In genomic region chr1:82289116-82289989, GRCm38 (mm10) we compare ENCODE assay signal across 8 mouse cellular contexts. TPM values are rescaled to one million over a fixed set of nuclear protein-coding genes. Genes with fewer than 3 reads are reported as not detected.
A peak's percentile ranks its signal among the peaks of the same experiment; 100 is the strongest.
DNase-seq lines count a peak whose midpoint lies in the region; ATAC-seq and TF ChIP-seq lines count a peak whose summit lies in the region.

No protein-coding gene starts in this region.

- ATAC-seq in forebrain, embryonic 12.5 days (ENCODE audit: low FRiP score): no peak
- ATAC-seq in liver, embryonic 13.5 days (ENCODE audit: low read depth): no peak

- peak; percentile 18 for DNase-seq in layer of hippocampus, adult 9-11 months
- DNase-seq in layer of hippocampus, adult 11-12 months (ENCODE audit: low spot score): no peak
- no peak for DNase-seq in hindbrain, embryonic 10.5 days (ENCODE audit: low spot score)
- DNase-seq in liver, embryonic 13.5 days: no peak
- DNase-seq in right cerebral cortex, postnatal 25 days: peak; percentile 6
- DNase-seq in spleen, postnatal 4 days (ENCODE audit: low spot score in 2 of 2): no peak

- 0 out of 2 replicates have a peak overlapping the region, but pooled peaks have one; percentile 0 for H3K27ac ChIP-seq in bone marrow, adult 2 months (ENCODE audit: control insufficient read depth, insufficient read depth, low read depth, low read length, poor library complexity)
- H3K27ac ChIP-seq in forebrain, embryonic 12.5 days: peak overlapping the region; percentile 98
- peak overlapping the region; percentile 95 for H3K27ac ChIP-seq in hindbrain, embryonic 10.5 days
- H3K27ac ChIP-seq in liver, embryonic 13.5 days: no peak overlapping the region

- peak overlapping the region; percentile 89 for H3K9ac ChIP-seq in forebrain, embryonic 12.5 days
- peak overlapping the region; percentile 53 for H3K9ac ChIP-seq in liver, embryonic 13.5 days

- H3K4me3 ChIP-seq in bone marrow, adult 2 months (replicated peaks; ENCODE audit: control insufficient read depth, low read depth, low read length): peak overlapping the region; percentile 12
- H3K4me3 ChIP-seq in forebrain, embryonic 12.5 days (replicated peaks): peak overlapping the region; percentile 64
- peak overlapping the region; percentile 79 for H3K4me3 ChIP-seq in hindbrain, embryonic 10.5 days
- H3K4me3 ChIP-seq in liver, embryonic 13.5 days (replicated peaks): peak overlapping the region; percentile 57

- no peaks in the 10 kb centered on the region for H3K9me3 ChIP-seq in forebrain, embryonic 12.5 days
- H3K9me3 ChIP-seq in hindbrain, embryonic 10.5 days: peaks cover 15% of the 10 kb centered on the region; the same call in 1 of the 2 replicates
- H3K9me3 ChIP-seq in liver, embryonic 13.5 days (replicated peaks): no peaks in the 10 kb centered on the region

- TF ChIP-seq POLR2A in bone marrow, adult 2 months (IDR thresholded peaks at IDR 0.05; ENCODE audit: borderline replicate concordance, control insufficient read depth, low read depth, low read length): no peak

- 0 out of 2 replicates have a peak, but pooled peaks cover 5% of the 10 kb centered on the region for H3K27me3 ChIP-seq in forebrain, embryonic 12.5 days
- peaks cover 16% of the 10 kb centered on the region; the same call in 1 of the 2 replicates for H3K27me3 ChIP-seq in hindbrain, embryonic 10.5 days (ENCODE audit: insufficient read depth, poor library complexity, severe bottlenecking)
- H3K27me3 ChIP-seq in liver, embryonic 13.5 days: peaks cover 91% of the 10 kb centered on the region

- TF ChIP-seq CTCF in bone marrow, adult 2 months (IDR thresholded peaks at IDR 0.05; ENCODE audit: control insufficient read depth, insufficient read depth, low read length): no peak

- H3K4me2 ChIP-seq in forebrain, embryonic 12.5 days: peak overlapping the region; percentile 85
- peak overlapping the region; percentile 61 for H3K4me2 ChIP-seq in liver, embryonic 13.5 days

- H3K36me3 ChIP-seq in forebrain, embryonic 12.5 days (replicated peaks): peaks cover 19% of the 10 kb centered on the region
- H3K36me3 ChIP-seq in hindbrain, embryonic 10.5 days: peaks cover 30% of the 10 kb centered on the region
- peaks cover 16% of the 10 kb centered on the region for H3K36me3 ChIP-seq in liver, embryonic 13.5 days

- 66% methylated on average over 35 of the region's 35 CpGs for WGBS in bone marrow, adult 2 months
- WGBS in forebrain, embryonic 12.5 days: 75% methylated on average over 35 of the region's 35 CpGs
- 68% methylated on average over 35 of the region's 35 CpGs for WGBS in hindbrain, embryonic 10.5 days
- WGBS in liver, embryonic 13.5 days (ENCODE audit: insufficient replicate concordance): 58% methylated on average over 35 of the region's 35 CpGs

- H3K4me1 ChIP-seq in bone marrow, adult 2 months (ENCODE audit: control insufficient read depth, insufficient read depth, low read length): no peaks in the 10 kb centered on the region
- peaks cover 63% of the 10 kb centered on the region for H3K4me1 ChIP-seq in forebrain, embryonic 12.5 days
- H3K4me1 ChIP-seq in hindbrain, embryonic 10.5 days (replicated peaks): peaks cover 79% of the 10 kb centered on the region
- peaks cover 20% of the 10 kb centered on the region for H3K4me1 ChIP-seq in liver, embryonic 13.5 days (replicated peaks)

RNA-seq across cellular contexts. Expression of gene Irs1, which starts 1.9 kb away (rescaled TPM):
- polyA plus RNA-seq in bone marrow, adult 2 months (2011; ENCODE audit: insufficient read depth, insufficient read length, low replicate concordance, missing spikeins): 1.7 and 1.9 TPM in 2 replicates
- polyA plus RNA-seq in forebrain, embryonic 12.5 days (2016; fragmentation: Nextera tagmentation; extraction: Ambion mirVana): 17.8 and 18.3 TPM in 2 replicates
- polyA plus RNA-seq in hindbrain, embryonic 10.5 days (2016; fragmentation: Nextera tagmentation; extraction: Ambion mirVana): 8.3 and 9.3 TPM in 2 replicates
- polyA plus RNA-seq in liver, embryonic 13.5 days (2015; fragmentation: Nextera tagmentation; extraction: Ambion mirVana): 0.75 and 0.96 TPM in 2 replicates

RNA-seq across cellular contexts. Expression of gene Rhbdd1, which starts 26.9 kb away (rescaled TPM):
- 2.7 and 4.6 TPM in 2 replicates for polyA plus RNA-seq in bone marrow, adult 2 months (2011; ENCODE audit: insufficient read depth, insufficient read length, low replicate concordance, missing spikeins)
- 8.9 and 10.4 TPM in 2 replicates for polyA plus RNA-seq in forebrain, embryonic 12.5 days (2016; fragmentation: Nextera tagmentation; extraction: Ambion mirVana)
- polyA plus RNA-seq in hindbrain, embryonic 10.5 days (2016; fragmentation: Nextera tagmentation; extraction: Ambion mirVana): 9.0 and 9.7 TPM in 2 replicates
- 8.6 and 10.3 TPM in 2 replicates for polyA plus RNA-seq in liver, embryonic 13.5 days (2015; fragmentation: Nextera tagmentation; extraction: Ambion mirVana)

RNA-seq across cellular contexts. Expression of gene Gm9747, which starts 56.4 kb away (rescaled TPM):
- not detected in 2 replicates for polyA plus RNA-seq in bone marrow, adult 2 months (2011; ENCODE audit: insufficient read depth, insufficient read length, low replicate concordance, missing spikeins)
- polyA plus RNA-seq in forebrain, embryonic 12.5 days (2016; fragmentation: Nextera tagmentation; extraction: Ambion mirVana): 37.0 and 38.2 TPM in 2 replicates
- polyA plus RNA-seq in hindbrain, embryonic 10.5 days (2016; fragmentation: Nextera tagmentation; extraction: Ambion mirVana): 23.3 and 25.1 TPM in 2 replicates
- 2.6 and 3.3 TPM in 2 replicates for polyA plus RNA-seq in liver, embryonic 13.5 days (2015; fragmentation: Nextera tagmentation; extraction: Ambion mirVana)

Comparison
In these comparisons a context has a peak if more than half of its experiments do, and no peak if none do; other contexts are left out.
1. DNase-seq: peak in layer of hippocampus, adult 9-11 months (single experiment) and right cerebral cortex, postnatal 25 days (single experiment); none in layer of hippocampus, adult 11-12 months (single experiment), hindbrain, embryonic 10.5 days (single experiment), liver, embryonic 13.5 days (single experiment) and spleen, postnatal 4 days (0 of 2).
2. H3K4me3 ChIP-seq: peak in every context shown above with its lines; median percentile 79 in hindbrain, embryonic 10.5 days; 64 in forebrain, embryonic 12.5 days; 57 in liver, embryonic 13.5 days; 12 in bone marrow, adult 2 months.